Mouse (Mus musculus) c-Kit-positive CD71-positive TER-119-positive erythroid progenitor cells, embryonic 14.5 days (primary cell): ENCODE data around the gene Bst1.

Experiments used
- DNase-seq: peaks from one replicate; pipeline ENCODE4 v3.0.0-alpha.2; 2013; ENCODE audit warnings: low spot score

The Bst1 gene

DNA sequence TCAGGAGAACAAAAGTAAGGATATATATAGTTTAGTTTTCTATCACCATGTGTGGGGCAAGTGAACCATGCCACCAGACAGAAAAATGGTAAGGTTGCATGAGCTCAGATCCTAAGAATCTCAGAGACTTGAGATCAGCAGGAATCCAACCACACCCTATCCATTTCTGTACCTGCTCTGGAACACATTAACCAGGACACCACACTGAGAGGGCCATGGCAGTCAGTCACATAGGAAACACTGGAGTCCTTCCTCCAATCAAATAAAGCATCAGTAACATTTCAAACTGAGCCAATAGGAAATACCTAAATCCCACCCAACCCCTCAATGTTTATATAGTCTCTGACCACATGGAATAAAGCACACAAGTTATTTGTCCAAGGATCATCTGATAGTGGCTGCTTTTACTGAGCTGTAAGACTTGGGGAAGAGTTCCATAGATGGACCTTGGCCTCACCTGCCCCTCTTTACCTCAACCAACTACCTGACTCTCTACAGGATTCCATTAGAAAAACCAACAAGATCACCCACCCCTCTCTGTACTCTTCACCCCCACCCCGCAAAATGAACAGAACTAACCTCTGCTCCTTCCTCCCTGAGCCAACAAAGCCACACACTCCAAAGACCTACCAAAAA, 8.1 kb upstream of the Bst1 start:
- DNase-seq: no peak

DNA sequence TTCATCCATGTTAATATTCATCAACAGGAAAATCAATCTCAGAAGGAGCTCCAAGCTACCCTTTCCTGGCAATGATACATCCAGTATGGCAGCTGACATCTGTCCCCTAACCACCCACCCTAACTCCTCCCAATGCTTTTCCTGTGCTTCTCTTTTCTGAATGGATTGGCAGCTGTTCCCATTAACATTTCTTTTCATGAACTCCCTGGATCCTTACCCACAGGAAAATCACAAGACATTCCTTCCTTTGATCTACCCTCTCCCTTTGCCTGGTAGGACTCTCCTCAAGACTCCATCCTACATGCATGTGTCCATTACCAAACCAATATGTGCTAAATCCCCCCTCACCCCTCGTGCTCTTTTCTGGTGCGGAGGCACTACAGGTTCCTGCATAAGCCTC, 4.1 kb upstream of the Bst1 start:
- no peak for DNase-seq

DNA sequence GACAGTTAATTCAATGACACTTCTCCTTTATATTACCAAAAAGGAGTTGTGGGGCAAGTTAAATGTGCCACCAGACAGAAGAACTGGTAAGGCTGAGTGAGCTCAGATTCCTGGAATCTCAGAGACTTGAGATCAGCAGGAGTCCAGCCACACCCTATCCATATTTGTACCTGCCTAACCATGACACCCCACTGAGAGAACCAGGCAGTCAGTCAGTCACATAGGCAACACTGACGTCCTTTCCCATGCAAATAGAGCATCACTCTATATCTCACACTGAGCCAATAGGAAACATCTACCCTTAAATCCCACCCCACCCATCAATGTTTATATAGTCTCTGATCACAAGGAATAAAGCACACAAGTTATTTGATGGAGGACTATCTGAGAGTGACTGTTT, 2.9 kb upstream of the Bst1 start:
- no peak for DNase-seq

DNA sequence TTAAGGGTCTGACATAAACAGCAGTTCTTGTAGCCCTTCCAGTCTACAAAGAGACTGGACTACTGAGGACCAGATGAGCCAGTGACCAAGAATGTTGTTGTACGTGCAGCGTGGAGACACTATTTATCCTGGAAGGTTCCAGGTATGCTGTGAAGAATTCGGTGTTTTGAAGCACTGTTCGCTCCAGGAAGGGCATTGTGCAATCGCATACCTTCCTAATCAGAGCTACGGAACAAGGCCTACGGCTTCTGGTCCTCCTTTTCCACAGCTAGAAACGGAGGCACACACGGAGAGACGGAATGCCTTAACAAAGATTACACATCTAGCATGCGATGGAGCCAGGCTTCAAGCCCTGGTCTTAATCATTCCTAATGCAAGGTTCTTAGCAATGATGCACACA, 2.1 kb downstream of the Bst1 start:
- no peak for DNase-seq

DNA sequence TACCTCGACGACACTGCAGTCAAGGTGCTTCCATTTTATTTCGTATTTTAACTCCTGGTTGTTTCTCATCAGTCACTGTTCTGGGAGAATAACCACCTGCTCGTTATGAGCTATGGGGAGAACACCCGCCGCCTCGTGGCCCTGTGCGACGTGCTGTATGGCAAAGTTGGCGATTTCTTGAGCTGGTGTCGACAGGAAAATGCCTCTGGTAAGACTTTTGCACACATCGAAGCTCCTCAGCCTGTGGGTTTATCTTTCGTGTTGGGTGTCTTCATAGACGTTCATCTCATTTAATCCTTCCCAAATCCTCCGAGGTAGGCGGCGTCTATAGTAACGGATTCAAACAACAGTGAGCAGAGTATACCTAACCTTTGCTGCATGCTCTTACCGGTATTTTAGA, 2.9 kb downstream of the Bst1 start, which contains the start of gene Fbxl5:
Fbxl5 (minus strand) TSS at position 101 of the 400 bp plus-strand sequence.
- DNase-seq: no peak

DNA sequence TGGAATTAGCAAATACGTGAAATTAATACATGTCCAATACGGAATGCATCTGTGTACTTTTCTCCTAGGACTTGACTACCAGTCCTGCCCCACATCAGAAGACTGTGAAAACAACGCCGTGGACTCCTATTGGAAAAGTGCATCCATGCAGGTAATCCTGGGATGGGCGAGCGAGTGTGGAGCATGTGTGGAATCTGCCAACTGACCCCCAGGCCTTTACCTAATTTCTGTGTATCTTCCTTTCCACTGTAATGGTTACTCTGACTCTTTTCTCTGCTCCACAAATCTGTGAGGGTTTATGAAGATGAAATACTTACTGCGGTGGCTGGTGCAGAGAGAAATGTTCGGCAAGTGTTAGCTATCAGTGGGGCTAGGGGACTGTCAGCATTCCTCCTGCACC, 3.5 kb downstream of the Bst1 start:
- no peak for DNase-seq

DNA sequence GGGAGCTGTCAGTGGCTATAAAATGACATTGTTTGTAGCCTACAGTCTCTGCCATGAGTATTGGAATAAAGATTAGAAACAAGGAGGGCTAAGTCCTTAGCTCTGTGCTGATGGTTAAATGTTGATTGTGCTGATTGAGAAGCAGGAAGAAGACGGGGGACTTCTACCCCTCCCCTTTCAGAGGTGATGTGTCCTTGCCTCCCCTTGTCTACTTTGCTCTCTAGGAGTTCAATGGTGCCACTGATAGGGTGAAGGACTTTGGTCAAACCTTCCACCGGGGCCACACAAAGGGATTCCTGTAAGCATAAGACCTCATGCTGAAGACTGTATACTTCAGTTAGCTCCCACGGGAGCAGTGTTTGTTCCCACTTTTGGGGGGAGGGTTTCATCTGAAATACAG, 4.1 kb downstream of the Bst1 start:
- no peak for DNase-seq

DNA sequence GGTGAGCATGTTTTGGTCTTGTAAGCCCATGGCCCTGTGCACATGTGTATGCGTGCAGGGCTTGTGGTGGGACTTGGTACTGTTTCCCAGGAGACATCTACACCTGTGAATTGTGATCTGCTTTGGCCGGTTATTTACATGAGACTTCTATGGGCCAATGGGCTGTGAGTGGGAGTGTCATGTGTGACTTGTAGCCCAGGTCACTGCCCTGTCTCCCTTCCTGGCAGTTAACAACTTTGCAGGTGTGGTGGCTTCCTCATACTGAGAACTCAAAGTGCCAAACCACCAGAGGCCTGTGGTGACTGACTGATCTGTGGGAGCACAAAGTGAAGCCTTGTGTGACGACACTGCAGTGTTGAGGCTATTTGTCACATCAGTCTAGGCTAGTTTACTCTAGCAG, 5.9 kb downstream of the Bst1 start:
- DNase-seq: no peak

DNA sequence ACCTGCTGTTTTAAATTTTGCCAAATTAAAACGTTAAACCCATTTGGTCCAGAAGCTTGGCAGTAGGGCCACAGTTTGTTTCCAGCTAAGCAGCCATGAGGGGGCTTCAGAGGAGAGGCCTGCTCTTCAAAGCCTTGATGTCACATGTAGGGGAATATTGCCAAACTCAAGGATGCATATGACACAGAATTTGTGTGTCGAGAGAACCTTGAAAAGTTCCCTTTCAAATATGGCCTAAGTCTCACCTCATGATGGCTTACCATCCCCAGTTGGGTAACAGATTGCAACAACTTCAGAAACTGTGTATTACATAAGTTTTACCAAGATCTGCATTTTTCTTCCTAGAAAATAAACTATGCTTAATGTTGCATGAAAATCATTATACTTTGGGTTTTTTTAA, 8.2 kb downstream of the Bst1 start:
- no peak for DNase-seq

DNA sequence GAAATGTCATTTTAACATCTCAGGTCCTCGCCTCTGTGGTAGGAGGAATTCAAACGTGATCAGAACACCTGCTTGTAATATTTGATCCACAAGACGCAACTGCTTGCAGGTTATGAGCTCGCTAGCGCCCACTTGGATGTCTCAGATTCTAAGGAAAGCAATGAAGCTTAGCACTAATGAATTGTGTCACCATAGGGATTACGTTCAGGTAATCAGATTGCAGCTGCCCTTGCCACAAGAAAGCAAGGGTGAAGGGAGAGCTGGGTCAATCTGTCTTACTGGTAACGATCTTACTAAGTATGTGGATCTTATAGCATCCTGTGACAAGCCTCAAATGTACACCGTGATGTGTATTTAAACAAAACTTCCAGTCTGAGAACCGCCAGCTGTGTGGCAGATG, 8.7 kb downstream of the Bst1 start:
- no peak for DNase-seq

DNA sequence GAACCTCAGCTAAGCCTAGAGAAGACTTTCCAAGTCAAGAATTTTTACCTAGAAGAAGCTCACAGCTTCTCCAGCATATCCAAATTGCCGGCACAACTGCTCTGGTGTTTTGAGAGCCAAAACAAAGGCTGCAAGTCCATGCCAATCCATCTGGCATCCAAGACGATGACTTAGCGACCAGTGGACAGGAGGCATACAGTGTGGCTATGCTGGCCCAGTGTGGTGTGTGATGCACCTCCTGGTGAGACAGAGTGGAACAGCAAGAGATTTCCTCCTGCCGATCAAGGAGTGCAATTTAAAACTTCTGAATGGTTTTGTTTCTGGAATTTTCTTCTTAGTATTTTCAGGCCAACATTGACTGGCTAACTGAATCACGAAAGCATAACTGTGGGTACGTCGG, 17.9 kb downstream of the Bst1 start:
- DNase-seq: no peak

DNA sequence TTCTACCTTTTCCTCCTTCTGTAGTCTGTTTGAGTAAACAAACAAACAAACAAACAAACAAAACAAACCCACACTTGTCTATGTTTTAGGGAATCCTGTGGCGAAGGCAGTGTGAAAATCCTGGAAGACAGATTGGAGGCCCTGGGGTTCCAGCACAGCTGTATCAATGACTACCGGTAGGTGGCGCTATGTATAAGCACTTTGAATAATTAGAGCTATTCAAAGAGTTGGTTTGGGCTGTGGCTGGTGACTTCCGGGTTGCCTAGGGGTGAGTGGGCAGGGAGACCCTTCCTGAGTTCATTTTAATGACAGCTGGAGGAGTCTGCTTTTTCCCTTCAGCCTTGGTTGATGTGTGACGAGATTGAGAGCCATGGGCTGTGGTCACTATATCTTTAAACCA, 18.7 kb downstream of the Bst1 start:
- DNase-seq: peak; percentile 43

DNA sequence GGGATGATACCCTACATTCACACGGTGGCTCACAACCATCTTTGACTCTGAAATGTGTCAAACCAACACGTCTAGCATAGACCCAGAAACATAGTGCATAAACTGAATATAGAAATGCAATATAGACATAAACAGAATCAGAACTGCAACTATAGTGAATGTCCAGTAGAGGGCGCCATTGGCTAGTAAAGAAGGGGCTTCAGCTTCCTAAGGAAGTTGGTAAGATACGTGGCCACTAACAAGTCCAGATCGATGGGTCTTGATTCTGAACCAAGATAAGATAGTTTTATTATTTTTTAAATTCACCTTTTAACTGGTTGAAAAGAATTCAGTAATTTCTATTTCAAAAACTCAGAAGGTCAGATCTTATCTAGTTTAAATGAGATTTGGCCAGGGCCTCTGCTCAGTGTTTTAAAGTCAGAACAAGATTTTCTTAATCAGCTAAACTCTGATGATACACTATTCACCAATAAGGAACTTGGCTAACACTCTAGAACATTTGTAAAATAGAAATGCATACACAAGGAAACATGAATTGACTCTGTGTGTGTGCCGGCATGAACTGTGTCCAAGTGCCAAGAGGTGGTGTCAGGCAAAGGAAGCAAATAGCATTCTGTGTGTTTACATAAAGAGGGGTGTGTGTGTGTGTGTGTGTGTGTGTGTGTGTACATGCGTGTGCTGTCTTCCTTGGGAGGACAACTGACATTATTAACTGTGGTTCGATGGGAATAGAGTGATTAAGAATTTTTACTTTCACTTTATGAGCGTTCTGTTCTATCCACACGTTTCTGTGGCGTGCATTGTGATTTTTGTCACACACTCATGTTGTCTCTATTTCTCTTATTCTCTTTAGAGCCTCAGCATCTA, 22.7 kb downstream of the Bst1 start:
- DNase-seq: peak; percentile 55

DNA sequence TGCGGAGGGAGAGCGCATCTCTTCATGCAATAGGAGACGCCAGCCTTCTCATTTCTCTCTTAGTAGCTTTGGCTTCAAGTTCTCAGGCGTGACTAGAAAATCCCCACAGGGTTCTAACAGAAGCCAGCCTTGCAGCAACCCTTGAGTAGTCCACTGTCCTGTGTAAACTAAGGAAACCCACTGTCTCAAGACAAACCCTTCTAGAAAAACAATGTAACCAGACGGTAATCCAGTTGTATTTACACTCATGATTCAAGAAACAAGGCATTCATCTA, 23.3 kb downstream of the Bst1 start:
- no peak for DNase-seq

DNA sequence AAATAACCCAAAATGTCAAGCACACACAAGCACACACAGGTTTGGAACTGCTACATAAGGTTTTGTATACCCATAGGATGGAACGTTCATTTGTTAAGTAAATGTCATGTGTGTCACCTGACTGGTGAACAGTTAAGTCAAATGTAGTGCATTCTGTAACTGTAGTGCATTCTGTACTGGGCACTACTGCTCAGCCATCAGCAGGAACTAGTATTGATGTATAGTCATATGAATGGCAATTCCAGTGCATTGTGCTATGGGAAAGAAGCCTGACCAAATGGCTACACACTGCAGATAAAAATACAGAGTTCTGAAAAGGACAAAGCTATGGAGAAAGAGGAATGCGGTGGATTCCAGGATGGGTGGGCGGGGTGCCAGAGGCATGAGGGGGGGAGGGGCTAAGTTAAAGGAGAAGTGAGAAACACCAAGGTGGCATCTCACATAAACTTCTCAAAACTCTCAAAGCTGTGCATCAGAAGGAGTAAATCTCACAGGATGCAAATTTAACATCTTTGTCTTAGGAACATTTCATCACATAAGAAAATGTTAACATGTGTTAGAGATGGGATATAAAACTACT, 24.0 kb downstream of the Bst1 start:
- DNase-seq: no peak

DNA sequence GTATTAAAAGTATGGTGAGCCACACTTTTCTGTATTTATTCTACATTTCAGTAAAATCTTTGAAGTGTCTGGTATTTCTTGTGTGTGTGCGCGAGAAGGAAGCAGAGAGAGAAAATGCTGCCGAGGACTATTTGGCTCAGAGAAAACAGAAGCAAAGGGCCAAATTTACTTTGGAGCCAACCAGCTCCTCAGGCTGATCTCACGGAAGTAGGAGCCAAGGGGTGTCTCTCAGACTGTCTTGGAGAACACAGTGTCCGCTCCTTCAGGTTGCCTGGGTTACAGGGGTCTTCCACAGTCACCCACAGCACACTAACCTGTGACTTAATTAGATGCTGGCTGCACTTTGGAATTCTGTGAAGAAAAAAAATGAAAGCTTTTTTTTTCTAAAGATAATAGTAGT, 26.4 kb downstream of the Bst1 start:
- DNase-seq: no peak

DNA sequence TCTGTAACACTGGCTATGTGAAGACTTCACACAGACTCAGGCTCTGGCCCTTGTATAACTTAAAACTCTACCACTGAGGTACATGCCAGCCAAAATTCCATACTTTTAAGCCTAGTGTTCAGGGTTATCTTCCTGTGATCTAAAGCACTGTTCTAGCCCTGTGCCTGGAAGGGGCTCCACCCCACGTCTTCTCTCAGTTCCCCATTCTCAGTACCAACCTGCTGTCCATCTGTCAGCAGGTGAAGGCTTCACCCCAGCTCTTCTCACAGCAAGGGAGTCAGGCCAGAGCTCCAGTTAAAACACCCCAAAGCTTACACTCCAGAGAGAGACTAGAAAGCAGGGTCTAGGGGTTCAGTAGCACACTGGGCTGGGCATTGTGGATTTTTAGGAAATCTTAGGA, 27.0 kb downstream of the Bst1 start:
- no peak for DNase-seq

DNA sequence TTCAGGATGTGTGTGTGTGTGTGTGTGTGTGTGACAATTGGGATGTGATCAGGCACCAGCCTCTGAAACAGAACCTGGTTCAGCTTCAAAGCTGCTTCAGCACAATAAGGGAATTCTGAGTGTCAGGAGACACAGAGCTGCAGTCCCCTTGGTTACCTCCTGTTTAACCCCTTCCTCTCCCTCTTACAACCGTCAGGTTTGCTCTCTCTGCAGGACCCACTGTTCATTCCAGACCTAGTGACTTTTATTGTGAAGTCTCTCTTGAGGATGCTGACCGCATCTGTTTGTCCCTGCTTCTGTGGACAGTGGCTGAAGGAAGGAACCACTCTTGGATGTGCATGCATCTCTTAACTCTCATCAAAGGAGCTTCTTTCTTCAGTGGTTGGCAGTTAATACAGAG, 27.5 kb downstream of the Bst1 start:
- no peak for DNase-seq

DNA sequence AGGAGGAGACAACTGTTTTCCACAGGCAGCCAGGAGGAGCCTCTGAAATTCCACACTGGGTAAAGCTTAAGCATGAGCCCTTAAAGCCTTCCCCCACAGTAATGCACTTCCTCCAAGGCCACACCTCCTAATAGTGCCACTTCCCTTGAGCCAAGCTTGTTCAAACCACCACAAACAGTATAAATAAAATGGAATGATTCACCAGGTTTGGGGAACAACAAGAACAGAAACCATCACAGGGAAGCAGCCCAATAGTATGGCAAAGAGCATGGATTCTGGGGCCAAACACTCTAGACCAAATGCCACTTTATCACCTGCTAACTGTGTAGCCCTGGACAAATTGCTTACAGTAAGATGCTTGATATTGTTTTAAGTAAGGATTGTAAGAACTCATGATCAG, 28.9 kb downstream of the Bst1 start:
- no peak for DNase-seq

DNA sequence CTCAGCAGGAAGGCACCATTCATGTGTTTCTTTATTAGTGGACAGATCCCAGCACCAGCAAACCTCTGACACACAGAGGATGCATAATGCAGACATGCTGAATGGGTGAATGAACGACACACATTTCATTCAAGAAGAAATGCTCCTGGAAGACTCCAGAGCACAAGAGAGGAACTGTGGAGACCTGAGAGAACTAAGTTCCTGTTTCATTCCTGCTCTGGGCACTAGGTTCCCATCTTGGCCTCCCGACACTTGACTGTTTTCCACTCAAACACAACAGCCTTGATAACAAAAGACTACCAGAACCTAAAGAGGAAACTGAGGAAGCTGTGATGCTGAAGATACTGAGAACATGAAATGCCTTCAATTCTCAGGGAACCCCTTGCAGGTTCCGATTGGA, 29.6 kb downstream of the Bst1 start:
- no peak for DNase-seq

DNA sequence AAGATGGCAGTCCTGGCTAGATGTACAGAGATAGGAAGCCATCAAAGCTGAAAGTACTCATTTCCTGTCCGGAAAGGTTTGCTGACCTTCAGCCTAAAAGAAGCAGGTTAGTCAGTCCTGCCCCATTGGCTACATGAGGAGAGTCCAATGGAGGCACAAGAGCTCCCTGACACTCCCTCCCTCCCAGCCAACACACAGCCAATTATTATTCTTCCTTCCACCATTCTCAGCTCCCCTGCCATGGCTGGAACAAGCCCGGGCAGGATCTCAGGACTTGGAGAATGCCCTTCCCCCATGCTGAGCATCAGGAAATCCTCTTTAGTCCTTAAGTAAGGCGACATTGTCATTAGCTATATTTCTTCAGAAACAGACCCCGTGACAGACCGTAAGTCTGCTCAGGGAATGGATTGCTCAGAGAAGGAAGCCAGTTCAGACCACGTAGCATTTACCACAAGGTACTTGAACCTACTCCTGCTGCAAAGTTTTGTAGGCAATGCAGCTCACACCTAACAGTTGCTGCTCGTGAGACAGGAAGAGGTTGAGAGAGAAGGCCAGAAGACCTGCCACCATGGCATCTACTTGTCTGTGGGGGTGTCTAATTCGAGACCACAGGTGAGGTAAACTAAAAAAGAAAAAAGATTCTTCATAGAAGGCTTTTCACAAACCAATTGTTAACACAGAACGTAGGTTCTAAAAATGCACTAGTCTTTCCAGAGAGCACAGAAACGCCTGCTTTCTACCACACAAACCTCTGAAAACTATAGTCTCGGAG, 34.6 kb downstream of the Bst1 start:
- no peak for DNase-seq

DNA sequence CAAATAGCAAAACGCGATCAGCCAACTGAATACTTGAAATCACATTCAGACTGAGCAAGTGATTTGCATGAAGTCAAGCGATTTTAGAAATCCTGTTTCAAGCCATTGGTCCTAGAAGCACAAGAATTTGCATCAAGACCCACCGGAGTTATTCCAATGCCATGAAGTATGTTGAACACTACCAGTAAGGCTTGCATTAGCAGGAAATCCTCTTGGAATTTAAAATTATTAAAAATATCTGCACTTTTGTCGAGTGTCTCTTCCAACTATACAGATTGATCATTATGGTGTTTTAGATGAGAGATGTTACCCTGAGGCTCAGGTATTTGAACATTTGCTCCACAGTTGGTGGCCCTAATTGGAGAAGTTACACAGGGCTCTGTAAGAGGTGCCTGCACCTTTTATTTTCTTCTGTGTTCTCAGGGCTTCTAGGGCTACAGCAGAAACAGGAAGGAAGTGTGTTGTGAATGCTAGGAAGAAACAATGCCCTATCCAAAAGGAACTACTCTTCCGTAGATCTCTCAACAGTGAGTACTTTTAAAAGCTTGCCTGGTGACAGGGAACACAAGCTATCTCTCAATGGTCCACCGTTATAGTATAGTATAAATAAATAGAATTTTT, 35.3 kb downstream of the Bst1 start:
- DNase-seq: no peak

DNA sequence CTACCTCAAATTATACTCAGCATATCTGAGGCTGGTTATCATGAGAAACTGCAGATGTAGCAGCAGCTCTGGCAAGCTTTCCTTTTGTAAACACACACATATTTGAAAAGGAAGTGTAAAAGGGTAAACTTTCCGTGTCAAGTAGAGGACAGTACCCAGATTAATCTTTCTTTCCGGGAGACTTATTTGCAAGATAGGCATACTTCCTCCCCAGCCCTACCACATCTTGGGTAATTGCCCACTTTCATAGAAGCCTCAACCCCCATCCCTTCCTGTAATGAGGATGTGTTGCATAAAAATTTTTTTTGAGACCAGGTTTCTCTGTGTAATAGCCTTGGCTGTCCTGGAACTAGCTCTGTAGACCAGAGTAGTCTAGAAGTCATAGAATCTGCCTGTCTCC, 37.1 kb downstream of the Bst1 start:
- no peak for DNase-seq
